Mouse (Mus musculus): ENCODE data around the gene Cda.

GRCm38 (mm10) chr4:138315781-138316180 is 52.0 kb downstream of the Cda start:
- peak; percentile 25; the same call in 1 of the 2 replicates for TF ChIP-seq CTCF (IDR thresholded peaks at IDR 0.05; ENCODE audit: extremely low read depth, insufficient read depth, insufficient read length, insufficient replicate concordance)
- no peak for TF ChIP-seq POLR2A (IDR thresholded peaks at IDR 0.05; ENCODE audit: low read depth, low read length)
